Mouse (Mus musculus) heart, embryonic 13.5 days (tissue): Measurements from ENCODE around the gene Ighmbp2. TPM values are rescaled to one million over a fixed set of nuclear protein-coding genes. Genes with fewer than 3 reads are reported as not detected.

Source experiments
- ATAC-seq: fragments of 200-750 bp; cut with Nextera tagmentation; 2 replicates; pipeline ENCODE4 v1.8.0; 2017; ENCODE audit warnings: moderate TSS enrichment; ENCODE audit not compliant: insufficient number of reproducible peaks, low FRiP score, low TSS enrichment; ENCODE audit errors: extremely low read depth
- H3K27ac ChIP-seq: fragments of 300-500 bp; sonication (generic); replicated peaks from 2 replicates; pipeline ENCODE4 v1.5.1; 2015; ENCODE audit warnings: moderate library complexity, mild to moderate bottlenecking, inconsistent platforms
- H3K27me3 ChIP-seq: fragments of 300-500 bp; sonication (generic); replicated peaks from 2 replicates; pipeline ENCODE4 v1.6.1; 2015; ENCODE audit warnings: mild to moderate bottlenecking, inconsistent platforms
- H3K36me3 ChIP-seq: fragments of 300-500 bp; sonication (generic); 2 replicates; pipeline ENCODE4 v1.6.1; 2015; ENCODE audit warnings: mild to moderate bottlenecking, inconsistent platforms
- H3K4me1 ChIP-seq: fragments of 300-500 bp; sonication (generic); 2 replicates; pipeline ENCODE4 v1.6.1; 2015; ENCODE audit warnings: inconsistent platforms
- H3K4me2 ChIP-seq: fragments of 300-500 bp; sonication (generic); 2 replicates; pipeline ENCODE4 v1.6.1; 2015; ENCODE audit warnings: inconsistent platforms, mild to moderate bottlenecking, moderate library complexity
- H3K4me3 ChIP-seq: fragments of 300-500 bp; sonication (generic); 2 replicates; pipeline ENCODE4 v1.5.1; 2015; ENCODE audit warnings: moderate library complexity, mild to moderate bottlenecking, inconsistent platforms
- H3K9ac ChIP-seq: fragments of 300-500 bp; sonication (generic); 2 replicates; pipeline ENCODE4 v1.6.1; 2015; ENCODE audit warnings: inconsistent platforms, mild to moderate bottlenecking, moderate library complexity
- H3K9me3 ChIP-seq: fragments of 300-500 bp; sonication (generic); 2 replicates; pipeline ENCODE4 v1.6.1; 2016; ENCODE audit warnings: inconsistent platforms
- WGBS: fragments of 180-500 bp; shearing (Covaris S2); methylation state at CpG from one replicate; pipeline ENCODE4 v1.1.7; 2015; ENCODE audit warnings: mixed read lengths; 5-methylcytosine and 5-hydroxymethylcytosine counted together
- polyA plus RNA-seq: library from polyadenylated mRNA; unstranded; fragments of >200 nt; fragmentation: Nextera tagmentation; extraction: Ambion mirVana; gene quantifications from 2 replicates; pipeline ENCODE4 v1.2.1, GENCODE M21; 2015

Gene Ighmbp2
- polyA plus RNA-seq, 1 experiment from 2014 or later, result 5.8 TPM

GRCm38 (mm10) chr19:3273331-3273730 lies 9.5 kb downstream of the Ighmbp2 start:
- H3K9me3 ChIP-seq, result no peaks in the 10 kb centered on the region
- WGBS, result 89% methylated on average over 9 of the region's 9 CpGs
- no peak overlapping the region for H3K9ac ChIP-seq
- H3K36me3 ChIP-seq, result peaks cover 99% of the 10 kb centered on the region
- ATAC-seq, result no peak
- no peak overlapping the region for H3K4me3 ChIP-seq
- H3K27me3 ChIP-seq, result no peaks in the 10 kb centered on the region
- H3K4me1 ChIP-seq, result no peaks in the 10 kb centered on the region
- no peak overlapping the region for H3K27ac ChIP-seq
- H3K4me2 ChIP-seq, result no peak overlapping the region

- Histone ChIP-seq H3K36me3 (peaks cover 100% of the 10 kb centered on the region), H3K4me1 (no peaks in the 10 kb centered on the region), H3K27me3 (no peaks in the 10 kb centered on the region), H3K27ac (no peak overlapping the region), H3K9me3 (no peaks in the 10 kb centered on the region), H3K4me3 (no peak overlapping the region), H3K4me2 (no peak overlapping the region), H3K9ac (no peak overlapping the region)
- no peak for ATAC-seq
- 79% methylated on average over 6 of the region's 6 CpGs for WGBS
Observed at GRCm38 (mm10) chr19:3271366-3271765, 11.5 kb downstream of the Ighmbp2 start.

- Histone ChIP-seq H3K4me2 (no peak overlapping the region), H3K9me3 (no peaks in the 10 kb centered on the region), H3K27ac (no peak overlapping the region), H3K4me1 (no peaks in the 10 kb centered on the region), H3K36me3 (peaks cover 100% of the 10 kb centered on the region), H3K27me3 (no peaks in the 10 kb centered on the region), H3K4me3 (no peak overlapping the region), H3K9ac (no peak overlapping the region)
- no peak for ATAC-seq
- 95% methylated on average over 6 of the region's 6 CpGs for WGBS
Observed at GRCm38 (mm10) chr19:3269803-3270202, 13.0 kb downstream of the Ighmbp2 start.

GRCm38 (mm10) chr19:3269279-3269678 lies 13.5 kb downstream of the Ighmbp2 start:
- no peak overlapping the region for H3K9ac ChIP-seq
- H3K36me3 ChIP-seq, result peaks cover 100% of the 10 kb centered on the region
- H3K27me3 ChIP-seq, result no peaks in the 10 kb centered on the region
- WGBS, result 86% methylated on average over 9 of the region's 9 CpGs
- no peak overlapping the region for H3K4me2 ChIP-seq
- no peak overlapping the region for H3K4me3 ChIP-seq
- no peak for ATAC-seq
- no peaks in the 10 kb centered on the region for H3K4me1 ChIP-seq
- no peak overlapping the region for H3K27ac ChIP-seq
- no peaks in the 10 kb centered on the region for H3K9me3 ChIP-seq

- WGBS, result 86% methylated on average over 17 of the region's 17 CpGs
- Histone ChIP-seq H3K9ac (no peak overlapping the region), H3K36me3 (peaks cover 100% of the 10 kb centered on the region), H3K9me3 (no peaks in the 10 kb centered on the region), H3K27ac (no peak overlapping the region), H3K27me3 (no peaks in the 10 kb centered on the region), H3K4me1 (no peaks in the 10 kb centered on the region), H3K4me3 (no peak overlapping the region), H3K4me2 (no peak overlapping the region)
- no peak for ATAC-seq
Observed at GRCm38 (mm10) chr19:3268218-3268980, 14.4 kb downstream of the Ighmbp2 start.

- Histone ChIP-seq H3K36me3 (peaks cover 96% of the 10 kb centered on the region), H3K9ac (no peak overlapping the region), H3K4me3 (no peak overlapping the region), H3K27me3 (no peaks in the 10 kb centered on the region), H3K4me2 (no peak overlapping the region), H3K9me3 (no peaks in the 10 kb centered on the region), H3K27ac (no peak overlapping the region), H3K4me1 (no peaks in the 10 kb centered on the region)
- 85% methylated on average over 4 of the region's 4 CpGs for WGBS
- ATAC-seq, result no peak
Observed at GRCm38 (mm10) chr19:3267340-3267739, 15.5 kb downstream of the Ighmbp2 start.

- no peak for ATAC-seq
- Histone ChIP-seq H3K9ac (no peak overlapping the region), H3K27me3 (no peaks in the 10 kb centered on the region), H3K4me2 (no peak overlapping the region), H3K27ac (no peak overlapping the region), H3K9me3 (no peaks in the 10 kb centered on the region), H3K4me3 (no peak overlapping the region), H3K4me1 (no peaks in the 10 kb centered on the region), H3K36me3 (peaks cover 95% of the 10 kb centered on the region)
- 89% methylated on average over 4 of the region's 4 CpGs for WGBS
Observed at GRCm38 (mm10) chr19:3266676-3267075, 16.1 kb downstream of the Ighmbp2 start.

- no peak overlapping the region for H3K27ac ChIP-seq
- H3K4me2 ChIP-seq, result no peak overlapping the region
- H3K9ac ChIP-seq, result no peak overlapping the region
- H3K27me3 ChIP-seq, result no peaks in the 10 kb centered on the region
- ATAC-seq, result no peak
- no peaks in the 10 kb centered on the region for H3K9me3 ChIP-seq
- H3K4me1 ChIP-seq, result no peaks in the 10 kb centered on the region
- no peak overlapping the region for H3K4me3 ChIP-seq
- 74% methylated on average over 5 of the region's 5 CpGs for WGBS
- peaks cover 95% of the 10 kb centered on the region for H3K36me3 ChIP-seq
Observed at GRCm38 (mm10) chr19:3266136-3266535, 16.7 kb downstream of the Ighmbp2 start.

GRCm38 (mm10) chr19:3265180-3265579 lies 17.6 kb downstream of the Ighmbp2 start:
- no peak overlapping the region for H3K27ac ChIP-seq
- H3K9me3 ChIP-seq, result no peaks in the 10 kb centered on the region
- no peaks in the 10 kb centered on the region for H3K4me1 ChIP-seq
- 90% methylated on average over 9 of the region's 9 CpGs for WGBS
- ATAC-seq, result no peak
- no peak overlapping the region for H3K4me2 ChIP-seq
- no peak overlapping the region for H3K4me3 ChIP-seq
- no peak overlapping the region for H3K9ac ChIP-seq
- peaks cover 95% of the 10 kb centered on the region for H3K36me3 ChIP-seq
- no peaks in the 10 kb centered on the region for H3K27me3 ChIP-seq

GRCm38 (mm10) chr19:3264348-3264747 lies 18.5 kb downstream of the Ighmbp2 start:
- Histone ChIP-seq H3K9ac (no peak overlapping the region), H3K27me3 (no peaks in the 10 kb centered on the region), H3K4me1 (no peaks in the 10 kb centered on the region), H3K4me3 (no peak overlapping the region), H3K36me3 (peaks cover 95% of the 10 kb centered on the region), H3K27ac (no peak overlapping the region), H3K9me3 (no peaks in the 10 kb centered on the region), H3K4me2 (no peak overlapping the region)
- ATAC-seq, result no peak
- 86% methylated on average over 6 of the region's 6 CpGs for WGBS

GRCm38 (mm10) chr19:3261764-3262525 lies 20.9 kb downstream of the Ighmbp2 start:
- no peak for ATAC-seq
- Histone ChIP-seq H3K4me2 (no peak overlapping the region), H3K4me3 (no peak overlapping the region), H3K4me1 (no peaks in the 10 kb centered on the region), H3K9ac (no peak overlapping the region), H3K9me3 (no peaks in the 10 kb centered on the region), H3K27me3 (no peaks in the 10 kb centered on the region), H3K27ac (no peak overlapping the region), H3K36me3 (peaks cover 71% of the 10 kb centered on the region)
- WGBS, result 82% methylated on average over 12 of the region's 12 CpGs
